Mouse (Mus musculus): ENCODE data around the gene Zmiz1.

Gene Zmiz1

DNA sequence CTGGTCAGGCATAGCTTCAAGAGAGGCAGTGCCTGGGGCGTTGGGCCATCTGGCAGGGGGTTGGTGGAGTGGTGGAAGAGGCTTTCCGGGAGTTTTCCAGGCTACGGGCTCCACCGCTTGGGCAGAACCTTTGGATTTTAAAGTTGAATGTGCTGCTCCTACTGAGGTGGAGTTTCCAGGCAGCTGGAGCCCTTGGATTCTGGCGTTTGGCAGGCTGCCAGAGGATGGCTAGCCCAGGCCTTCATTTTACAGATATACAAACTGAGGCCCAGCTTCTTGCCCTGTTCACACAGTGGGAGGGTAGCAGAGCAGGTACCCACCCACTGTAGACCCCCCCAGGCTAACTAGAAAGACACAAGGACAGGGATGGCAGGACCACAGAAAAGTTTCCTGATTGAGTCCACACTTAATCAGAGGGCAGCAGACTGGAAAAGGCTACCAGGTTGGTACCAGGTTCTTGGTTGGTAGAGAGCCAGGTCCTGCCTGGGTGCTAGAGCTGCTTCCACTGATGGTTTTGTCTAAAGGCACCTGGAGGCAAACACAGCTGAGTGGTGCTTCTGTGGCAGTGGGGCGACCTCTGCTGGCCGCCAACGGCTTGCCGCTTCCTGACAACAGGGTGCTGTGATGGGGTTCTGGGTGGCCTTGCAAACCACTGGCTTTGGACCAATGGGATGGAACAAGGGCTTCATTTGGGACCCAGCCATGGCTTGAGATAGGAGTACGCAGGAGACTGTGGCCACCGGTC lies 106.5 kb downstream of the Zmiz1 start:
- DNase-seq: peak; percentile 91

DNA sequence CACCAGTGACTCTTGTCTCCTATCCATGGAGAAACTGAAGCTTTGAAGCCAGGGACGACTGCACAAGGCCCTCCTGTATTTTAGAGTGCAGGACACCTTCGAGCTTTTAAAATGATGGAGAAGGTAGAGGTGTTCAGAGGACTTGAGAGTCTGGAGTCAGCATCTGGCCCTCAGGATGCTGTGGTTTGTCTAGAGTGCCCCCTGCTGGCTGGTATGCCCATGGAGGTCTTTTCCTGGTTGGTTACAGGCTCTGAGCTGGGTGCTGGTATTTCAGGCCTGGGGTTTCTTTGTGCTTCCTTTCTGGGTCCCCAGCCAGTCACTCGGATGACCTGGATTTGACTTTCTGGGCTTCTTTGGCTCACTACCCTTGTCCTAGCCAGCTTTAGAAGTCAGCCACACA lies 108.3 kb downstream of the Zmiz1 start:
- peak; percentile 68 for DNase-seq

DNA sequence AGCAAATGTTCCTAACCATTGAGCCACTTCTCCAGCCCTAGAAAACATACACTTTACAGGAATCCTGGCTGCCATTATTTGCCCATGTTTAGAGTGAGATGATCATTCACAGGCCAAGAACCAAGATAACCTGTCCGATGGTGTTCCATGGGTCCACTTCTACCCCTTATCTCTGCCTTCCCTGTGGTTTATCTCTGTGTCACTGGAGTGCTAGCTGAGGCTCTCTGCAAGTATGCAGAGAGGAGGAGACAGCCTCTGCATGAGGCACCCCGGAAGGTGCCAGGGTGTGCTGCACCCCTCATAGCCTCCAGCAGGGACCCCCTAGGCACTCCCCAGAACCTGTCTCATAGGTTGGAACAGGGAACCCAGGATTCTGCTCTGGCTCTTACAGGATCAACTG lies 108.9 kb downstream of the Zmiz1 start:
- DNase-seq: no peak

DNA sequence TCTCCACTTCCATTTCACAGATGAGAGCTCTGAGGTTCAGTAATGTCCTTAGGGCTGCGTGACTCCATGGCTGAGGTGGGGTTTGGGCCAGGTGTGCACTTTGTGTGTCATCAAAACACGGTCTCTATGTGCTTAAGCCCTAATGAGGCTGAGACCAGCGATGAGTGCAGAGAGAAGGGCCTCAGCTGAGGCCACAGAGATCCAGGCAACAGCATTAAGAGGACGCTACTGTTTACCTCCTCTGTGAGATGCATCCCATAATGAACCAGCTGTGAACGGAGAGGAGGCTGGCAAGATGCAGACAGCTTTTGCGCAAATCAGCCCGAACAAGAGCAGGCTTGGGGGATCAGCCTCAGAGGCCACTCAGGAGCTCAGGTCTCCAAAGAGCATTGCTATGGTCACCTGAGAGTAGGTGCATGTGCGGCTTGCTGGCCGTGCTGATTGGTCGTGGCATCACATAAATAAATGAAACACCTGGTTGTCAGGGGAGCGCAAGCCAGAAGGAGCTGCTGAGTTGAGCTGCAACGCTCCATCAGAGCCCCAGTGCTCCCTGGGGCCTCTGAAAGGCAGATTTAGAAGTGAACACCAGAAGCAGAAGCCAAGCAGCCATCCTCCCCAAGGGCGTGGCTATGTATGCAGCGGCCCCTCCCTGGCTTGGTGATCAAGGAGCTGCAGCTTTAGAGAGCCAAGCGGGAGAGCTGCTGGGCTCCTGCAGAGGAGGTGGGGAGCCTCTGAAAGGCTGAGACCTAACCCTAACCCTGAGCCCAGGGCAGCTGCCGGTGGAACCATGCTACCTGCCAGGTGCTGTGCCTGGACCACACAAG lies 115.3 kb downstream of the Zmiz1 start:
- DNase-seq: no peak

DNA sequence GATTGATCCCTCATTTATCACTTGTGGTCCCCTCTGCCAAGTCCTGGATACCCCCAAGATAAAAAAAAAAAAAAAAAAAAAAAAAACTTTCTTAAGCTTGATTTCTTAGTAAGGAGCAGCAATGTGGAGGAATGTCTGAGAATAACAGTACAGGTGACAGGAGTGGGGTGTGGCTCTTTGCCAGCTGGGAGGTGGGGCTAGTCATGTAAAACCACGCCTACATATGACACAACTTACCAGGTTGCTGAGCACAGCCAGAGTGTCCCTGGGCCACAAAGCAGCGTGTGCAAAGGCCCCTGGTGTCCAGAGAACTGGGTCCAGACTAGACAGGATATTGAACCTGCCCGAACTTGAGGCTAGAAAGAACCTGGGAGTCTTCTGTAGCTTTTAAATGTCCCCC lies 117.7 kb downstream of the Zmiz1 start:
- no peak for DNase-seq

DNA sequence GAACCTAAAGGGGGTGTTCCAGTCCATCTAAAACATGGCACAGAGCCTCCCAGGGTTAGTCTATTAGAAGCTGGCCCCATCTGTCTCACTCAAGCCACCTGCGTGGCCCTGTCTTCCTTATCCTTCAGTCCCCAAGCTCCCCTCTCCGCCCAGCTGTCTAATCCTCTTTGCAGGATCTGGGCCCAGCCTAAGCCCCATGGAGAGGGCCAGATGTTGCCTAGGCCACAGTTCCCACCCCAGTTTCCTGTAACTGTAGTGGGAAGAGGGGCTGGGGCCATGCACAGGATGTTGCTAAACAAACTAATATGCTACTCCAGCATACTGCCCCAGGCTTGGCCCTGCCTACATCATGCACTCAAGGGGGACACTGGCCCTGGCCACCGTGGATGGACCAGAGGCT lies 118.4 kb downstream of the Zmiz1 start:
- DNase-seq: no peak

DNA sequence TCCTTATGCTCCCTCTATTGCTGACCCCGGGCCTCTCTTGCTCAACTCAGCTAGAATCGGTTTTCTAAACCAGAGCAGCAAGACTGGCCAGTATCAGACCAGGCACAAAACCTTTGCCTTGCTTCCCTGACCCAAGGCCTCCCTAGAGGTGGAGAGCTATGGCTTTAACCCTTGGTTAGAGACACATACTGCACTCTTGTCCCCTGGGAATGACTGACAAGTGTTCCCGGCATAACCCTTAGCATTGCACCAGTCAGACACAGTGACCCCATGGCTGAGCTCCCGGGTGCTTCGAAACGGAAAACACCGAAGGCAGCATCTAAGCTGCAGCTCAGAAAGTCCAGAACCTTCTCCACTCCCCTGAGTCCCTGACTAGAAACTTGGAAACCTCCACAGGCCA lies 120.6 kb downstream of the Zmiz1 start:
- DNase-seq: no peak

DNA sequence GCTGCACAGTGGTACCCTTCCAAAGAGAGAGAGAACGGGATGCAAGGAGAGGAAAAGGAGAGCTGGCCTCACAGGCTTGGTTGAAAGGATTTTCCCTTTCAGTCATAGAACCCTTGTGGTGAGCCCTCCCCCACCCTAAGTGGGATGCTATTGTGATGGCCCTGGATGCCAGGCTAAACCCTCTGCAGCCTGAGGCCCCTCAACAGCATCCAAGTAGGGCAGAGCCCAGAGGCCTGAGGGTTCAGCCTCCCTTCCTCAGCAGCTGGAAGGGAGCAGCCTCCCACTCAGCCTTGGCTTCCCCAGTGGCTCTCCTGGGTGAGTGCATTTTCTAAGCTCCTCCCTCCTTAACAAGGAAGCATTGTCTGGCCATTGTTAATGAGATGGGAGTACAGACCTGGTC lies 121.4 kb downstream of the Zmiz1 start:
- no peak for DNase-seq

DNA sequence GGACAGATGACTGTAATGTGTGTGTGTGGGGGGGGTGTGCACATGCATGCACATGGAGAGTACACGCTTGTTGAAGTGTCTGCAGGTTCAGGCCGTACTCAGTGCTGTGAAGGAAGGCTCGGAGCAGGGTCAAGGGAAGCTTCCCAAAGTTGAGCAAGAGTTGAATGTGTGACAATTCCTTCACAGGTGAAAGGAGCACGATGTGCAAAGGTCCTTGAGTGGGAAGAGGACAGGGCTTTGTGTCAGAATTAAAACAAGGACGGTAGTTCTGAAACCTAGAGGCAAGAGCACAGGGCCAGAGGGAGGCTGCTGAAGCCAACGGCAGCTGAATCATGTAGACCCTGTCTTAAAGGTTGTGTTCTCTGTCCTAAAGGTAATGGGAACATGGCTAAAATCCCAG lies 123.6 kb downstream of the Zmiz1 start:
- no peak for DNase-seq

DNA sequence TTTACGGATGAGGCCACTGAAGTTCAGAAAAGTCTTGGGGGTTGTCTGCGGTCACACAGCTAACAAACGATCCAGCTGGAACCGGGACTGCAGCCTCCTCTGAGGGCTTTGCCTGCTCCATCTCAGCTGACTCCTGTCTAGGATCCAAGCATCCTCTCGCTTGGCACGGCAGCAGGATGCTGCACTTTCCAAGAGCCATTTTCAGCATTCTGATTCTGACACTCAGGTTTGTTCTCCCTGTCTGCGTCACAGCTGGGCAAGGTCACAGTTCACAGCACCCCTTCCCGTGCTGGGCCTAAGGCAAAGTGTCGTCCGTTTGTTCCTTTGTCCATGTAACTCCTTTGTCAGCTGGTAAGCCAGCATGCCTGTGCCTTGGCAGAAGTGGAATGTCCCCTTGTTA lies 124.9 kb downstream of the Zmiz1 start:
- DNase-seq: peak; percentile 74

DNA sequence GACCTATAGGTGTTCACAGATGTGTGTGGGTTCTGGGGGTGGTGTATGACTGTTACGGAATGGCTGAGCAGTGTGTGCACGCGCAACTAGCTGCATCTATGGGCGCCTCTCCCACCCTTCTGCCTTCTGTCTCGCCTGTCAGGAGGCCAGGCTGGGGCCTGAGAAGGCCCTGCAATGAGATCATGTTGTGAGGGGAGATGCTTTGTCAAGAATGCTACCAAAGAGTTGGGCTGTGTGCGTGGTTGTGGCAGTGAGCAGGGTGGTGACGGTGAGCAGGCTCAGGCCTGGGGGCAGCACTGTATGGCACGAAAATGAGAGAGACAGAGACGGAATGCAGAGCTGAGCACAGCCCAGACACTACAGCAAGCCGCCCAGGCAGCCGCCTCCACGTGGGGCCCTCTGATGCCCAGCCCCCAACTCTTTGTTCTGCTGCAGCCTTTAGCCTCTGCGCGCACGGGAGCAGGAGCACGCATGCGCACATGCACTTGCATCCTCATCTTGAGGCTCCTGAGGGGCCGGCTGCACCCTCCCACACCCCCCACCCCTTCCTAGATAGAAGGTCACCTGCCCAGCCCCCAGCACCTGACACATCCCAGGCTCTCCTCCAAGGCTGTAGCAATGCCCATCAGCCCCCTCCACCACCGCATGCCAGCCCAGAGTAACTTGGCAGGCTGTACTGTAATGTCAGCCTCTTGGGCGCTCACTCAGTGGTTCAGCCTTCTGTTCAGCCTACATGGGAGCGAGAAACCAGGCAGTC lies 126.7 kb downstream of the Zmiz1 start:
- DNase-seq: peak; percentile 82

DNA sequence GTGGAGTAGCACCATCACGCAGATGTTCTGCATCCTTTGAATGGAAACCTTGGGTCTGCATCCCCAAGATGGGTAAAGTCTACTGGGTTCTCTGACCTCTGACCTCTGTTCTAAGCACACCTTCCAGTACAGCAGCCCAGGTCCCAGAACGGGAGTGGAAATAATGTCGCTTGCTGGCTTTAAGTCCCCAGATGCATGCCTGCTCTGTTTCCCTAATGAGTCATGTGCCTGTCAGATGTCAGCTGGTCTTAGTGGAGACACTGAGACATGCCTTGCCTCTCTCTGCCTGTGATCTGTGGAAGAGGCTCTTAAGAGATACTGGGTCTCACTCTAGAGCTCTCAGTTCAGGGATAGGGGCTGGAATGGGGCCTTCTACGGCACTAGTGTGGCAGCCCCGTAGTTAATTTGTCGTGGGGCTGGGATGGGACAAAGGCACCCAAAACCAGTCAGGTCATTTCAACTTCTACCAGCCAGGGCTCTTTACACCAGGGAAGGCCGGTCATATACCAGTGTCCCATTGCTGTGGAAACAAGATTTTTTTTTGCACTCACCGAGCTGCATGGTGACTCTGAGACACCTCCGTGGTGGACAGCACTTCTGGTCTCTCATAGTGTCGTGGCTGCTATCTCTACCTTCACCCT lies 128.0 kb downstream of the Zmiz1 start:
- no peak for DNase-seq

DNA sequence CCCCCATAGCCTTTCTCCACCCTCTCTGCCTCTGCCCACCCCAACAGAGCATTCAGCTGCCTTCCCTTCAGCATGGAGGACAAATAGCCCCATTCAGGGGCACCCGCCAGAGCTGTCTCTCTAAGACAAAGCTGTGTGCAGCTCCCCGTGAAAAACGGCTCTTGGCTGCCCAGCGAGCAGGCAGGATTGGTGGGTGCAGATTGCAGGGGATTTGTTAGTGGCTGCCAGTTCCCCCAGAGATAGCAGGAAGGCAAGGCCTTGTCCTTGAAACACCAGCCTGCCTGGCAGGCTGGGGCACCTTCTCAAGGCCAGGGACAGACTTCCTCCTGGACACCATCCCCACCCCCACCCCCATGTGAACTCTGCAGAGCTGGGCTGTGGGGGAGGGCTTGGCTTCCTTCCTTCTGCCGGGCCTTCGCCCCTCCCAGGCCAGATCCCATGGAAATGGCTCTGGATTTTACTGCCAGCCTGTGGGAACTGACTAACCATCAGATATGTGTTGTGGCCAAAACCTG lies 128.6 kb downstream of the Zmiz1 start:
- DNase-seq: peak; percentile 65

DNA sequence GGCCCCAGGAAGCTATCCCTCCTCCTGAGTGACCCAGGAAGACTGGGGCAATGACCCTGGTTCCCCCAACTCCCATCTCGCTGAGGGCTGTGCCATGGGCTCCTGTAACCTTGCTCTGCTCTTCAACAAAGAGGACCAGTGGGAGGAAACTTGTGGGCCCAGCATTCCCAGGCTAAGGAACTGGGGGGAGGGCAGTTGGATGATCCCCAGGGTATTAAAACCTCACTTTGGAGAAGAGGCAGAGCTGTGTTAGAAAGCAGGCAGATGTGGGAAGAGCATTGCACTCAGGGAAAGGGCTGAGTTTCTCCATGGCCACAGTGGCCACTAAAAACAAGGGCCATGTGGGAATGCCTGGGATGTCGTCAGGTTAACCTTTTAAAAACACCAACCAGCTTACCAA lies 129.2 kb downstream of the Zmiz1 start:
- no peak for DNase-seq

DNA sequence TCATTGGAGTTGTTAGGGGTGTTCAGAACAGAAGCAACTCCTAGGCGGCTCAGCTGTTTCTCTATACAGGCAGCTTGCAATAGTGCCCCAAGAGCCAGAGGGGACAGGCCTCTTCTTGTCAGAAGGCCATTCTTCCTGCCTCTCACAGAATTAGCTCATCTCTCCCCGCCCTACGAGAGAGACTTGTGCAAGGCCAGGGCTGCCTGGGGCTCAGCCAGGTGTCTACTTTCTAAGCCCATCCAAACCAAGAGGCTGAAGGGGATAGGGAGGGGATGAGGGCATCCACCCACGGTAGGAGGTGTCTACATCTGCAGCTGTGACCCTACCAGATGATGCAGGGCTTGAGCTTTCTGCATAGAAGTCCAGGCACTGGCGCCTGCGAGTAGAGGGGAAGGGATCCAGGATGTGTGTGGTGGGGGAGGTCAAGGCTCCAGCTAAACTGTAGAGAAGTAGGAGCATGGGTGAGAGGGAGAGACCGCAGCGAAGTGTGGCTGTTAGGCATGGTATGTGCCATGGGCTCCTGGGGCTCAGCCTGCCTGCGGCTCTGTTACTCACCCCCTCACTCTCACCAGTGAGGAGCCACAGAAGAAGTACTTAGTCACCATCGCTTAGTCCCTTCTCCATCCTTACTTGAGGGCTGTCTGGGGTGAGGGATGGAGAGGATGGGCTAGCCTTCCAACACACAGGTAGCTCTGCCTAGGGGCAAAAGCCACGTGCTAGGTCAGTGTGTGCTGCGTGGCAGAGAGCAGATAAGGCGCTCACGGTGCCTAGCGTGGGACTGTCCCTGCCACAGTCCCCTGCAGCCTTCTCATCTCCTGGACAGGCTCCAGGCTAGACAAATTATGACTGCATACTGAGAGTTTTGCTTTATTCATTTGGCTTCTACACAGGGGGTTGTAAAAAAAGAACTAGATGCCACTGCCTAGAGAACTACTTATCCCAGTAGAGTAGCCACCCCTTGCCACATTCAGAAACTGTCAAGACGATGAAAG lies 130.3 kb downstream of the Zmiz1 start:
- peak; percentile 74 for DNase-seq

DNA sequence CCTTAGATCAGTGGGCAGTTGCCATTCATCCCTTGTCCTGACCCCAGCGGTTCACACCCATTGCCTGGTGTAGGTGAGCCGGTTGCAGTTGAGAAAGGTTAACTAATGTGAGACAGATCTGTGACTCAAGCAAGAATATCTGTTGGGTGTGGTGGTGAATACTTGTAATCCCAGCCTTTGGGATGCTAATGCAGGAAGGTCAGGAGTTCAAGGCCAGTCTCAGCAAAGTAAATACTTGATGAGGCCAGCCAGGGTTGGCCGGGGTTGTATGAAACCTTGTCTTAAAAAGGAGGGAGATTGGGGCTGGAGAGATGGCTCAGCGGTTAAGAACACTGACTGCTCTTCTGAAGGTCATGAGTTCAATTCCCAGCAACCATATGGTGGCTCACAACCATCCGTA lies 132.0 kb downstream of the Zmiz1 start:
- DNase-seq: no peak

DNA sequence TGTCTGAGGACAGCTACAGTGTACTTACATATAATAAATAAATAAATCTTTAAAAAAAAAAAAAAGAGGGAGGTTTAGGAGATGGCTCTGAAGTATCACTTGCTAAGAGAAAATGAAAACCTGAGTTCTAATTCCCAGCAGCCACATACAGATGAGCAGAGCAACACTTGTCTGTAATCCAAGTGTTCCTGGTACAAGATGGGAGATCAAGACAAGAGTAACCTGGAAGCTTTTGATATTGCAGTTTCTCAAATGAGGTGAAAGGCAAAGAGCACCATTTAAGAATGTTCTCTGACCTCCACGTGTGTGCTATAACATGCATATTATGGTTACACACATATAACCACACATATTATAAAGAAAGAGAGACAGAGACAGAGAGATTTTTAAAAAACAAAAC lies 132.4 kb downstream of the Zmiz1 start:
- DNase-seq: no peak

DNA sequence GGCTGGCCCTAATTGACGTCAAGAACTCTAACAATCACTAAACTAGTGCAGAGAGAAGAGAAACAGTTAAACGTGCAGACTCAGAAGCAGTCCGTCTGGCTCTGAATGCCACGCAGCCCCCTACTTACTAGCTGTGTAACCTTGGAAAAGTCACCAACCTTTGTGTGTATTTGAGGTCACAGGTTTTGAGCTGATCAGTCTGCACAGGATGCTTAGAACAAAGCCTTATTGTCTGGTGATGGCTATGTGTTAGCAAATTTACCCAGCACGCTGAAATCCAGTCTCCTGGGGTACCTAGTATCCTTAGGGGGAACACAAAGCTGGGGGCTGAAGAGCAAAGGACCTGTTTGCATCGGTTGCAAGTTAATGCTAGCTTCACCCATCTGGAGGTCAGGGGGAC lies 133.5 kb downstream of the Zmiz1 start:
- no peak for DNase-seq

DNA sequence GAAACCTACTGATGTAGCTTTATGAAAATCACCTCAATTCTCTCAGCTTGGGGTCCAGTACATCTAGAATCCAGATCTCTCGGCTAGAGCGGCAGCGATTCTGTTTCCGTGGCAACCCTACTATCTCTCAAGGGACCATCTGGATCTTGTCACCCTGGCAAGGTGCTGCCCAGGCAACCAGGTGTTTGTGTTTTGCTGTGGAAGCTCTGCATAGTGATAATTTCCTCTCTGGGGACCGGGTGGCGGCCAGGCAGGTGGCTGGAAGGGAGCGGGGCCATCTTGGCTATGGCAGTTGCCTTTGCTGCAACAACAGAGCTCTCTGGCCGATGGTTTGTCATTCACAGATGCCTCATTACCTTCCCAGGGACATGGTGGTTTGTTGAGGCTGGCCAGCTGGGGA lies 134.9 kb downstream of the Zmiz1 start:
- no peak for DNase-seq

DNA sequence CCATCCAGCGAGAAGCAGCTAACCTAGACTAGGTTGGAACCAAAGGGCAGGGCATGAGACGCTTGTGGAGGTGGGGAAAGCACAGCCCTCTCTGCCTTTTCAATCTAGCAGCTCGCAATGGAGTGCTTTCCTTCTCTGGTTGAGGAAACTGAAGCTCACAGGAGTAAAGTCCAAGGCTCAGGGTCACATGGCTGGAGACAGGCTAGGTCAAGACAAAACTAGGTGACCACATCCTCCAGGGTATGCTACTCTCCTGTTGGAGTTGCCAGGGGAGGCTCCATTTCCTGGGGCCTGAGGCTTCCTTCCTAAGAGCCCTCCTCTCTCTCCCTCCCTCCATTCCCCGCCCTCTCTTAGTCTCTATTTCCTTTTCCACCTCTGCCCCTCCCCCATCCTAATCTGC lies 135.6 kb downstream of the Zmiz1 start:
- DNase-seq: no peak

DNA sequence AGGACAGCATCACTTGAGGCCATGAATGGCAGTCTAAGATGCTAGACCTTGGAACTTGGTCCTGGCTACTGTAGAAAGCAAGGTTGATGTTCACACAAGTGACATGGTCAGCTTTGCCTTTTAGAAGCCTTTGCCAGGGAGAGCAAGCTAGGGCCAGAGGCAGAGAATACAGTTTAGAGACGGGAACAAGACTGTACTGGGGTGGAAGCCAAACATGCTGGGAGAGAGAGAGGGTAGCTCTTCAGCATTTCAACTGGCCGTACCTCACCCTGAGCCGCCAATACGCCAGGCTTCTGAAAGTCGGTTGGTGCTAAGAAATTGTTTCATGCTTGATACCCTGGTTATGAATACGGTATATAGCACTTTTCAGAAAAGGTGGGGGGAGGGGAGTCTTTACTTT lies 140.0 kb downstream of the Zmiz1 start:
- no peak for DNase-seq

DNA sequence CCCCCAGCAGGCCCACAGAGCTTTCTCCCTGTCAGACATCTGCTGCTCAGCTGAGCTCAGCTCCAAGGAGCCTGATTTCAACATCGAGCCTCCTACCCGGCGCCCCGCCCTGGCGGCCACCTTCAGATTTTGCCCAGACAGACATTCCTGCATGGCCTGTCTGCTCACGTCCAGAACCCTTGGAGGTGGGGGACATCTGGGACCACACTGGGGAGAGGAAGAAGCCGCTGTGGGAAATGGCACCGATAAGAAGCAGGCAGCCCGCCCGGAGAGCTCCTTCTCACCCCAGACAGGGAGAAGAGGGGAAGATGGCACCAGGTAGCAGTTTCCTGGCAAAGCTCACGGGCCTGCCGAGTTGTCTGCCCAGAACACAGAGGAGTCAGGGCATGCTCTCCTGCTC lies 140.9 kb downstream of the Zmiz1 start:
- DNase-seq: peak; percentile 73

Measured in cerebellum, adult 9-11 months (tissue).